Mouse (Mus musculus) MEL (cell line): ENCODE data around the gene Cd79b.

Source experiments
- CHD1 ChIP-seq: IDR thresholded peaks from 2 replicates; pipeline ENCODE4 v1.6.1; 2012; ENCODE audit warnings: low read depth, mild to moderate bottlenecking, inconsistent platforms, low read length, improper control_type of control experiment
- CTCF ChIP-seq, 3 experiments: IDR thresholded peaks in 2 of 3; conservative IDR thresholded peaks in 1 of 3; 2 replicates each; pipeline ENCODE4 v1.5.1; 2011 to 2012; ENCODE audit warnings: low read length in 3 of 3, low read depth in 2 of 3, mild to moderate bottlenecking in 2 of 3, improper control_type of control experiment in 1 of 3, inconsistent platforms in 1 of 3, mixed read lengths in 1 of 3, moderate library complexity in 1 of 3; ENCODE audit not compliant: control insufficient read depth in 1 of 3, insufficient read depth in 1 of 3, poor library complexity in 1 of 3, severe bottlenecking in 1 of 3
- E2F4 ChIP-seq: IDR thresholded peaks from 2 replicates; pipeline ENCODE4 v1.6.1; 2011; ENCODE audit warnings: low read depth, low read length, improper control_type of control experiment, borderline replicate concordance
- EP300 ChIP-seq, 2 experiments: IDR thresholded peaks; 2 replicates each; pipeline ENCODE4 v1.6.1; 2011; ENCODE audit warnings: improper control_type of control experiment in 2 of 2, low read length in 2 of 2, low read depth in 1 of 2, mild to moderate bottlenecking in 1 of 2
- ETS1 ChIP-seq: IDR thresholded peaks from 2 replicates; pipeline ENCODE4 v1.6.1; 2012; ENCODE audit warnings: low read depth, mild to moderate bottlenecking, inconsistent platforms, low read length, improper control_type of control experiment, moderate library complexity
- POLR2A ChIP-seq, 2 experiments: IDR thresholded peaks; 2 replicates each; pipeline ENCODE4 v1.6.1; 2011 to 2012; ENCODE audit warnings: low read length in 2 of 2, mild to moderate bottlenecking in 2 of 2, control low read depth in 1 of 2, improper control_type of control experiment in 1 of 2, low read depth in 1 of 2, moderate library complexity in 1 of 2; ENCODE audit not compliant: control insufficient read depth in 1 of 2, insufficient read depth in 1 of 2, poor library complexity in 1 of 2
- POLR2AphosphoS5 ChIP-seq: IDR thresholded peaks from 2 replicates; pipeline ENCODE4 v1.6.1; 2012; ENCODE audit warnings: low read depth, borderline replicate concordance, mild to moderate bottlenecking, inconsistent platforms, low read length, moderate library complexity, mixed read lengths
- UBTF ChIP-seq: IDR thresholded peaks from 2 replicates; pipeline ENCODE4 v1.6.1; 2012; ENCODE audit warnings: low read depth, mild to moderate bottlenecking, inconsistent platforms, low read length, improper control_type of control experiment, moderate library complexity, borderline replicate concordance; ENCODE audit not compliant: insufficient read depth
- ZNF384 ChIP-seq: IDR thresholded peaks from 2 replicates; pipeline ENCODE4 v1.6.1; 2012; ENCODE audit warnings: low read depth, mild to moderate bottlenecking, inconsistent platforms, low read length, improper control_type of control experiment

- no peak for TF ChIP-seq CTCF (IDR thresholded peaks at IDR 0.05 in 2 of 3, conservative IDR thresholded peaks at IDR 0.05 in 1 of 3; ENCODE audit: control insufficient read depth in 1 of 3, insufficient read depth in 1 of 3, low read depth in 2 of 3, low read length in 3 of 3, poor library complexity in 1 of 3, severe bottlenecking in 1 of 3)
- TF ChIP-seq E2F4: no peak
- no peak for TF ChIP-seq UBTF
- no peak for TF ChIP-seq EP300 (IDR thresholded peaks at IDR 0.05; ENCODE audit: low read depth in 1 of 2, low read length in 2 of 2)
- no peak for TF ChIP-seq POLR2A (IDR thresholded peaks at IDR 0.05; ENCODE audit: control insufficient read depth in 1 of 2, insufficient read depth in 1 of 2, low read depth in 1 of 2, low read length in 2 of 2, poor library complexity in 1 of 2)
- no peak for TF ChIP-seq CHD1
- no peak for TF ChIP-seq ZNF384
- no peak for TF ChIP-seq ETS1
- no peak for TF ChIP-seq POLR2AphosphoS5
Observed at GRCm38 (mm10) chr11:106286206-106286605, 28.4 kb downstream of the Cd79b start.
